Mouse (Mus musculus) cerebellum, postnatal 25 days (tissue): ENCODE results near the gene Pts.

Experiments used
- DNase-seq, 2 experiments: peaks; one replicate each; pipeline ENCODE4 v3.0.0; 2021; ENCODE audit warnings: mixed read lengths in 2 of 2

Pts gene

DNA sequence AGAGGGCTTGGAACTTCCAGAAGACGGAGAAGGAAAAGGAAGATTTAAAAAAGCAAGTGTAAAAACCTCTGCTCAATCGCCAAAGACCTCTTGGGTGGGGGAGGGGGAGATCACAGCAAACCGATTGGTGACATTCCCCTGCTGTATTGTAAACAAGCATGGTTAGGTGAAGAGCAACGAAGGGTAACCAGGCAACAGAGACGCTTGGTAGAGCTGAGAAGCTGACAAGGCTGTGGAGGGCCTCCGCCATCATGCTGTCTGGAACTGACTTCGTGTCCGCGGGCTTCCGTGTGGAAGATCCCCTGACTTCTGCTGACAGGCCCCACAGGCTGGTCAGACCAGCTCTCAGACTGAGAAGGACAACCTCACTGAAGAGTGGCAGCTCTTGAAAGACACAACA lies 43.0 kb downstream of the Pts start:
- DNase-seq = peak in 1 of 2 experiments; percentile 8

DNA sequence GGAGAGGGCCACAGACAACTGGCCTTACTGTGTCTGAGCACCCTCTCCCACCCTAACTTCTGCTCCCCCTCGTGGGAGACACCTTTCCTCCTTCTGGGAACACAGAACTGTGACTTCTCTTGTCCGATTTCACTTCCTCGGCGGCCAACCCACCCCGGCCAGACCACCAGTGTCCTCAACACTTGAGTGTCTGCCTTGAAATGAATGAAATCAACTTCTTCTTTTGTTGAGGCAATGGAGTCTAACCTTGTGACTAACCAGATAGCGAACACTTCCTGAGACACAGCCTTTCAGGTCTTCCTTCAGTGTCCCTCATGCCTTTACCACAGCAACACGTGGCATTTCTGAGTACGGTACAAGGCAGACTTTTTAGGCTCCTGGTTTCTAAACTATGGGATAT lies 45.8 kb downstream of the Pts start:
- no peak for DNase-seq

DNA sequence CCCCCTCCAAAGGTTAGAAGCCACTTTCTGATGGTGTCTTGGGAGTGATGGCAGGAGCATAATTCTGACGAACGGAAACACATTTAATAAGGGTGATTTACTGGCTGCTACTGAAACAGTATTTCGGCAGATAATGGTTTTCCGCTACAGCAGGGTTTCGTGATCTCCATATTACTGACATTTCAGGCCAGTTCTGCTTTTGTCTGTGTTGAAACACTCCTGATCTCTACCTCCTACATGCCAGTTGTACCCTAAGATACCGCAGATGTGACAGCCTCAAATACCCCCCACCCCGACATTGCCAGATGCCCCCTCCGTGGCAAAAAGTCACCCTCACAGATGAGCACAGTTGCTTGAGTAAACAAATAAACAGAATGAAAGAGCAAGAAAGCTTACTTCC lies 49.0 kb downstream of the Pts start:
- DNase-seq = no peak

- DNase-seq = no peak
Measured at GRCm38 (mm10) chr9:50478826-50479225, 49.7 kb downstream of the Pts start.

GRCm38 (mm10) chr9:50477270-50477669 lies 51.3 kb downstream of the Pts start:
- DNase-seq = no peak

DNA sequence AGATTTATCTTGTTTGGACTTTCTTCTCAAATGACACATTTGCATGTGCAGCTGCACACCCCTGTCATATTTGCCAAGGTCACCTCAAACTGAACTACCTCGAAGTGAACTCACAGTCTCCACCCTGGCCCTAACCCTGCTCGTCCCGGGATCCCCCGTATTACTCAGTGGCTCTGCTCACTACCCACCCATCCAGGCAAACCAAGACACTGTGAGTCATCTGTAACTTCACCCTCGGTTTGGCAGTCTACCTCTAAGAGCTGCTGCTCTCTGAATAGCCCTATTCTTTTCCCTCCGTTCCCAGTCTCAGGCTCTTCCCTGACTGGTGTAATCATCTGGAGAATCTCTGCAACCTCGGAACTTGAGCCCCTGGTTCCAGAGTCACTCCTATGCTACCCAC lies 51.9 kb downstream of the Pts start:
- DNase-seq = no peak

DNA sequence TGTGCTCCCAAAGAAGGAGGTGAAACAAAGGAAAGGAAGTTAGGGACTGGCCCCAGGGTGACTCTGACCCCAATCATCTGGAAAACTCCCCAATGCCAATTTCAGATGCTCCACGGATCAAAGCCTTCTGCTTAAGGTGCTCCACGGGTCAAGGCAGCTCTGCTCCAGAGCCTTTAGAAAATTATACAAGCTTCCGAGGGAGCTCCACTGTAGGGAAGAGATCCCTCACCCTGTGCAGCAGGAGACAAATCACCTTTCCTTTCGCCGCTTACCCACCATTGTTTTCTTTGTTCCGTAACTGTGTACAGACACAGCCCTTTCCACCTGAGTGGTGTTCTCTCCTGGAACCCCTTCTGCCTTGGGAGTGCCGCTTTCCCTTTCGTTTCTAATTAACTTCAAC lies 52.8 kb downstream of the Pts start:
- DNase-seq = no peak

DNA sequence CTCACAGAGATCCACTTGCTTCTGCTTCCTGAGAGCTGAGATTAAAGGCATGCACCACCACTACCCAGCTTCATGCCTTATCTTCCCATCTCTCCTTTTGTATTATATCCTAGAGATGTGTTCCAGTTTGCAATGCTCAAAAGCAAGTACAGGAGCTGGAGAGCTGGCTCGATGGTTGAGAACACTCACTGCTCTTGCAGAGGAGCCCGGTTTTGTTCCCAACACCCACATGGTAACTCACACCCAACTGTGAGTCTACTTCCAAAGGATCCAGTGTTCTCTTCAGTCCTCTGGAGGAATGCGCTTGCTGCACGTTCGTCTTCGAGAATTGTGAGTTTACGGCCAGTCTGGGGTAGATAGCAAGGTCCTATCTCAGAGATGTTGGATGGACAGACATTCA lies 53.2 kb downstream of the Pts start:
- no peak for DNase-seq
